Mouse (Mus musculus) intestine, postnatal 0 days (tissue): ENCODE results near the gene Nrn1l. TPM values are rescaled to one million over a fixed set of nuclear protein-coding genes. Genes with fewer than 3 reads are reported as not detected.

Source experiments
- ATAC-seq: fragments of 200-750 bp; cut with Nextera tagmentation; 2 replicates; pipeline ENCODE4 v1.8.0; 2017; ENCODE audit warnings: mild to moderate bottlenecking, moderate TSS enrichment, moderate library complexity
- H3K27ac ChIP-seq: fragments of 300-500 bp; sonication (generic); 2 replicates; pipeline ENCODE4 v1.5.1; 2014; ENCODE audit warnings: mild to moderate bottlenecking, low read depth, low read length, moderate library complexity
- H3K27me3 ChIP-seq: fragments of 300-500 bp; sonication (generic); replicated peaks from 2 replicates; pipeline ENCODE4 v1.6.1; 2014; ENCODE audit warnings: low read length, mixed read lengths; ENCODE audit not compliant: control insufficient read depth, insufficient read depth
- H3K36me3 ChIP-seq: fragments of 300-500 bp; sonication (generic); 2 replicates; pipeline ENCODE4 v1.6.1; 2014; ENCODE audit warnings: mild to moderate bottlenecking, moderate library complexity; ENCODE audit not compliant: control insufficient read depth, insufficient read depth
- H3K4me1 ChIP-seq: fragments of 300-500 bp; sonication (generic); replicated peaks from 2 replicates; pipeline ENCODE4 v1.6.1; 2014; ENCODE audit warnings: antibody characterized with exemption, low read length, mixed read lengths; ENCODE audit not compliant: control insufficient read depth, insufficient read depth
- H3K4me2 ChIP-seq: fragments of 300-500 bp; sonication (generic); replicated peaks from 2 replicates; pipeline ENCODE4 v1.6.1; 2014; ENCODE audit warnings: low read depth, mild to moderate bottlenecking, moderate library complexity
- H3K4me3 ChIP-seq: fragments of 300-500 bp; sonication (generic); 2 replicates; pipeline ENCODE4 v1.5.1; 2014; ENCODE audit warnings: low read depth, low read length
- H3K9ac ChIP-seq: fragments of 300-500 bp; sonication (generic); 2 replicates; pipeline ENCODE4 v1.6.1; 2014; ENCODE audit warnings: mild to moderate bottlenecking, low read depth, low read length
- H3K9me3 ChIP-seq: fragments of 300-500 bp; sonication (generic); 2 replicates; pipeline ENCODE4 v1.6.1; 2016; ENCODE audit warnings: mixed run types; ENCODE audit not compliant: control insufficient read depth
- CTCF ChIP-seq: sonication (generic); IDR thresholded peaks from 2 replicates; pipeline ENCODE4 v1.5.1; 2016; ENCODE audit warnings: low read depth, mild to moderate bottlenecking, control low read depth, antibody characterized with exemption, moderate library complexity
- WGBS: fragments of 180-500 bp; shearing (Covaris S2); extraction: QIAGEN DNeasy Blood & Tissue Kit; methylation state at CpG from one replicate; pipeline ENCODE4 v1.1.7; 2014; 5-methylcytosine and 5-hydroxymethylcytosine counted together
- polyA plus RNA-seq: library from polyadenylated mRNA; unstranded; fragments of >200 nt; fragmentation: Nextera tagmentation; extraction: Ambion mirVana; gene quantifications from 2 replicates; pipeline ENCODE4 v1.2.1, GENCODE M21; 2015

Nrn1l gene
- polyA plus RNA-seq, 1 experiment from 2014 or later, result not detected

- peak; percentile 89 for ATAC-seq
- Histone ChIP-seq H3K9me3 (no peaks in the 10 kb centered on the region), H3K9ac (peak within 1 kb of the TSS; percentile 81), H3K27me3 (no peaks in the 10 kb centered on the region), H3K36me3 (peaks cover 56% of the 10 kb centered on the region), H3K4me3 (peak within 1 kb of the TSS; percentile 78), H3K4me1 (0 out of 2 replicates have a peak, but pooled peaks cover 5% of the 10 kb centered on the region), H3K27ac (no peak within 1 kb of the TSS), H3K4me2 (peak within 1 kb of the TSS; percentile 77)
- under 1% methylated on average over 45 of the region's 45 CpGs for WGBS
- TF ChIP-seq CTCF, result no peak
These were observed 12.4 kb upstream of the Nrn1l start, which contains the start of gene Edc4 for GRCm38 (mm10) chr8:105880754-105881520. Edc4 (plus strand) TSS chr8:105880881.

GRCm38 (mm10) chr8:105889756-105890465 is 3.5 kb upstream of the Nrn1l start:
- Histone ChIP-seq H3K9ac (no peak overlapping the region), H3K27ac (0 out of 2 replicates have a peak overlapping the region, but pooled peaks have one; percentile 7), H3K27me3 (no peaks in the 10 kb centered on the region), H3K4me2 (no peak overlapping the region), H3K9me3 (no peaks in the 10 kb centered on the region), H3K4me3 (no peak overlapping the region), H3K4me1 (no peaks in the 10 kb centered on the region), H3K36me3 (peaks cover 76% of the 10 kb centered on the region)
- no peak for TF ChIP-seq CTCF
- ATAC-seq, result no peak
- WGBS, result 95% methylated on average over 12 of the region's 12 CpGs

GRCm38 (mm10) chr8:105890870-105891269 is 2.5 kb upstream of the Nrn1l start:
- Histone ChIP-seq H3K9me3 (no peaks in the 10 kb centered on the region), H3K9ac (no peak overlapping the region), H3K4me3 (no peak overlapping the region), H3K27ac (no peak overlapping the region), H3K4me1 (no peaks in the 10 kb centered on the region), H3K36me3 (peaks cover 66% of the 10 kb centered on the region), H3K27me3 (no peaks in the 10 kb centered on the region), H3K4me2 (no peak overlapping the region)
- TF ChIP-seq CTCF, result no peak
- no peak for ATAC-seq
- 84% methylated on average over 6 of the region's 6 CpGs for WGBS

GRCm38 (mm10) chr8:105892432-105892831 is 935 bp upstream of the Nrn1l start:
- no peaks in the 10 kb centered on the region for H3K9me3 ChIP-seq
- TF ChIP-seq CTCF, result peak; percentile 69
- no peak overlapping the region for H3K27ac ChIP-seq
- ATAC-seq, result no peak
- WGBS, result 88% methylated on average over 6 of the region's 6 CpGs
- H3K4me1 ChIP-seq, result no peaks in the 10 kb centered on the region
- no peak overlapping the region for H3K4me3 ChIP-seq
- H3K36me3 ChIP-seq, result peaks cover 50% of the 10 kb centered on the region
- no peak overlapping the region for H3K4me2 ChIP-seq
- no peaks in the 10 kb centered on the region for H3K27me3 ChIP-seq
- no peak overlapping the region for H3K9ac ChIP-seq

GRCm38 (mm10) chr8:105897801-105898480 is 4.6 kb downstream of the Nrn1l start:
- peaks cover 1% of the 10 kb centered on the region; the same call in 1 of the 2 replicates for H3K36me3 ChIP-seq
- H3K9ac ChIP-seq, result no peak overlapping the region
- no peaks in the 10 kb centered on the region for H3K9me3 ChIP-seq
- no peaks in the 10 kb centered on the region for H3K4me1 ChIP-seq
- H3K27ac ChIP-seq, result no peak overlapping the region
- WGBS, result 68% methylated on average over 9 of the region's 9 CpGs
- H3K4me2 ChIP-seq, result no peak overlapping the region
- no peak for TF ChIP-seq CTCF
- no peak overlapping the region for H3K4me3 ChIP-seq
- ATAC-seq, result no peak
- no peaks in the 10 kb centered on the region for H3K27me3 ChIP-seq
